Comparison of ENCODE assay signal across 12 mouse cellular contexts in genomic region chr4:150616029-150616420, GRCm38 (mm10). TPM values are rescaled to one million over a fixed set of nuclear protein-coding genes. Genes with fewer than 3 reads are reported as not detected.
A peak's percentile ranks its signal among the peaks of the same experiment; 100 is the strongest.
DNase-seq lines count a peak whose midpoint lies in the region; ATAC-seq and TF ChIP-seq lines count a peak whose summit lies in the region.
"Had no signal": no experiment of that assay in that cellular context is flagged by ENCODE, and none has a peak within 500 bp of the region (broad histone marks: within the 10 kb centered on the region; RNA-seq: fewer than 3 reads in every experiment).

No protein-coding gene starts in this region.

- H3K36me3 ChIP-seq in hindbrain, embryonic 13.5 days: peaks cover 94% of the 10 kb centered on the region
- peaks cover 98% of the 10 kb centered on the region for H3K36me3 ChIP-seq in hindbrain, embryonic 10.5 days
- H3K36me3 ChIP-seq in stomach, postnatal 0 days (ENCODE audit: control insufficient read depth, insufficient read depth, low read length): peaks cover 60% of the 10 kb centered on the region

- no peak overlapping the region for H3K9ac ChIP-seq in hindbrain, embryonic 13.5 days
- no peak overlapping the region for H3K9ac ChIP-seq in stomach, postnatal 0 days (ENCODE audit: low read length)

- no peaks in the 10 kb centered on the region; the same call in 1 of the 2 replicates for H3K4me1 ChIP-seq in hindbrain, embryonic 13.5 days (replicated peaks)
- H3K4me1 ChIP-seq in hindbrain, embryonic 10.5 days (replicated peaks): no peaks in the 10 kb centered on the region
- H3K4me1 ChIP-seq in stomach, postnatal 0 days (replicated peaks; ENCODE audit: control insufficient read depth, insufficient read depth): no peaks in the 10 kb centered on the region

- H3K27me3 ChIP-seq in hindbrain, embryonic 13.5 days: no peaks in the 10 kb centered on the region
- no peaks in the 10 kb centered on the region for H3K27me3 ChIP-seq in hindbrain, embryonic 10.5 days (ENCODE audit: insufficient read depth, poor library complexity, severe bottlenecking)
- H3K27me3 ChIP-seq in stomach, postnatal 0 days (ENCODE audit: control insufficient read depth, insufficient read depth, low read length): no peaks in the 10 kb centered on the region

- WGBS in hindbrain, embryonic 13.5 days: 92% methylated on average over 13 of the region's 13 CpGs
- 95% methylated on average over 13 of the region's 13 CpGs for WGBS in hindbrain, embryonic 10.5 days
- 75% methylated on average over 13 of the region's 13 CpGs for WGBS in stomach, postnatal 0 days

- peak overlapping the region; percentile 48; the same call in 1 of the 2 replicates for H3K27ac ChIP-seq in hindbrain, embryonic 13.5 days
- H3K27ac ChIP-seq in hindbrain, embryonic 10.5 days: no peak overlapping the region
- no peak overlapping the region for H3K27ac ChIP-seq in stomach, postnatal 0 days (replicated peaks)

- H3K4me3 ChIP-seq in hindbrain, embryonic 13.5 days: no peak overlapping the region
- no peak overlapping the region for H3K4me3 ChIP-seq in hindbrain, embryonic 10.5 days
- no peak overlapping the region for H3K4me3 ChIP-seq in stomach, postnatal 0 days (ENCODE audit: low read depth, low read length)

- DNase-seq in hindbrain, embryonic 10.5 days (ENCODE audit: low spot score): no peak
- DNase-seq in urinary bladder, postnatal 14 days (ENCODE audit: low spot score): peak; percentile 67
- DNase-seq in urinary bladder, adult 18-20 months (ENCODE audit: low spot score in 2 of 2): no peak
- DNase-seq in kidney, postnatal 36 days: peak; percentile 72 to 82
- DNase-seq in stomach, postnatal 0 days (ENCODE audit: low spot score): no peak
- DNase-seq in cerebellum, adult 9-11 months: no peak
- no peak for DNase-seq in thymus, postnatal 14 days
- DNase-seq: cerebellum, adult 8-10 months; right cerebral cortex, postnatal 25 days; thymus, postnatal 25 days had no signal

- no peak for TF ChIP-seq CTCF in stomach, postnatal 0 days (IDR thresholded peaks at IDR 0.05; ENCODE audit: low read depth)

- no peak overlapping the region for H3K4me2 ChIP-seq in hindbrain, embryonic 13.5 days
- no peak overlapping the region for H3K4me2 ChIP-seq in stomach, postnatal 0 days (replicated peaks; ENCODE audit: low read depth)

- H3K9me3 ChIP-seq in hindbrain, embryonic 13.5 days: no peaks in the 10 kb centered on the region
- H3K9me3 ChIP-seq in hindbrain, embryonic 10.5 days: no peaks in the 10 kb centered on the region
- no peaks in the 10 kb centered on the region for H3K9me3 ChIP-seq in stomach, postnatal 0 days (ENCODE audit: control insufficient read depth, low read length)

- no peak for ATAC-seq in hindbrain, embryonic 13.5 days (ENCODE audit: low FRiP score)
- no peak for ATAC-seq in stomach, postnatal 0 days (ENCODE audit: low FRiP score, low TSS enrichment)

- TF ChIP-seq EP300 in stomach, postnatal 0 days (optimal IDR thresholded peaks at IDR 0.05): no peak

RNA-seq across cellular contexts. Expression of gene Slc45a1, which starts 35.9 kb away (rescaled TPM):
- 24.6 and 30.0 TPM in 2 replicates for polyA plus RNA-seq in hindbrain, embryonic 13.5 days (2015; fragmentation: Nextera tagmentation; extraction: Ambion mirVana)
- polyA plus RNA-seq in hindbrain, embryonic 10.5 days (2016; fragmentation: Nextera tagmentation; extraction: Ambion mirVana): 2.9 and 8.4 TPM in 2 replicates
- 0.63 and 0.64 TPM in 2 replicates for polyA plus RNA-seq in stomach, postnatal 0 days (2015; fragmentation: Nextera tagmentation; extraction: Ambion mirVana)
- polyA plus RNA-seq: liver, adult 2 months had no signal

Comparison
In these comparisons a context has a peak if more than half of its experiments do, and no peak if none do; other contexts are left out.
1. DNase-seq: peak in urinary bladder, postnatal 14 days (single experiment) and kidney, postnatal 36 days (2 of 2); none in hindbrain, embryonic 10.5 days (single experiment), urinary bladder, adult 18-20 months (0 of 2), stomach, postnatal 0 days (single experiment), cerebellum, adult 9-11 months (single experiment) and thymus, postnatal 14 days (single experiment).